Mouse (Mus musculus) heart, embryonic 10.5 days (tissue): ENCODE measurements at regions not wholly inside any gene's neighbourhood (a gene's known extent, or its start where the extent isn't known, plus 50 kb on each side); places are given as distances from the start of the nearest gene placed in this dataset.
"Not testable (repeated sequence)": the region's sequence is repeated elsewhere in the genome, so short reads cannot be mapped to it uniquely, and the experiment has no call there.

Experiments used
- DNase-seq: peaks from one replicate; pipeline ENCODE4 v3.0.0-alpha.2; 2017; ENCODE audit warnings: low spot score
- H3K27ac ChIP-seq: fragments of 300-500 bp; sonication (generic); 2 replicates; pipeline ENCODE4 v1.5.1; 2016; ENCODE audit warnings: mild to moderate bottlenecking
- H3K27me3 ChIP-seq: fragments of 300-500 bp; sonication (generic); 2 replicates; pipeline ENCODE4 v1.6.1; 2016; ENCODE audit warnings: mild to moderate bottlenecking; ENCODE audit not compliant: poor library complexity, insufficient read depth, severe bottlenecking
- H3K36me3 ChIP-seq: fragments of 300-500 bp; sonication (generic); 2 replicates; pipeline ENCODE4 v1.6.1; 2016; ENCODE audit warnings: mild to moderate bottlenecking, moderate library complexity
- H3K4me1 ChIP-seq: fragments of 300-500 bp; sonication (generic); 2 replicates; pipeline ENCODE4 v1.6.1; 2016; ENCODE audit warnings: mild to moderate bottlenecking
- H3K4me3 ChIP-seq: fragments of 300-500 bp; sonication (generic); 2 replicates; pipeline ENCODE4 v1.5.1; 2016; ENCODE audit warnings: mild to moderate bottlenecking, moderate library complexity
- H3K9me3 ChIP-seq: fragments of 300-500 bp; sonication (generic); 2 replicates; pipeline ENCODE4 v1.6.1; 2016; ENCODE audit warnings: mild to moderate bottlenecking, moderate library complexity
- WGBS: fragments of 180-500 bp; shearing (Covaris S2); methylation state at CpG from one replicate; pipeline ENCODE4 v1.1.7; 2016; 5-methylcytosine and 5-hydroxymethylcytosine counted together

- peak overlapping the region; percentile 40; the same call in 1 of the 2 replicates for H3K4me3 ChIP-seq
- H3K36me3 ChIP-seq, result no peaks in the 10 kb centered on the region
- no peak overlapping the region for H3K27ac ChIP-seq
- H3K9me3 ChIP-seq, result no peaks in the 10 kb centered on the region
- peaks cover 3% of the 10 kb centered on the region; the same call in 1 of the 2 replicates for H3K4me1 ChIP-seq
- no peak for DNase-seq
- 63% methylated on average over 11 of the region's 11 CpGs for WGBS
- no peaks in the 10 kb centered on the region for H3K27me3 ChIP-seq
These were observed 94.7 kb downstream of the Cxxc4 start for GRCm38 (mm10) chr3:134330943-134331342.

- H3K36me3 ChIP-seq, result no peaks in the 10 kb centered on the region
- peak overlapping the region; percentile 40; the same call in 1 of the 2 replicates for H3K4me3 ChIP-seq
- H3K27ac ChIP-seq, result no peak overlapping the region
- 45% methylated on average over 16 of the region's 16 CpGs for WGBS
- no peak for DNase-seq
- H3K4me1 ChIP-seq, result peaks cover 3% of the 10 kb centered on the region; the same call in 1 of the 2 replicates
- H3K9me3 ChIP-seq, result no peaks in the 10 kb centered on the region
- H3K27me3 ChIP-seq, result no peaks in the 10 kb centered on the region
These were observed 95.3 kb downstream of the Cxxc4 start for GRCm38 (mm10) chr3:134331499-134332153.

- 88% methylated on average over 3 of the region's 3 CpGs for WGBS
- H3K36me3 ChIP-seq, H3K4me1 ChIP-seq, H3K9me3 ChIP-seq, H3K27me3 ChIP-seq, H3K4me3 ChIP-seq, H3K27ac ChIP-seq, DNase-seq: not testable (repeated sequence)
These were observed 102.9 kb downstream of the Cxxc4 start for GRCm38 (mm10) chr3:134339093-134339695.

- WGBS, result 61% methylated on average over 4 of the region's 4 CpGs
- Histone ChIP-seq H3K27ac (no peak overlapping the region), H3K9me3 (no peaks in the 10 kb centered on the region), H3K36me3 (no peaks in the 10 kb centered on the region), H3K27me3 (no peaks in the 10 kb centered on the region), H3K4me1 (no peaks in the 10 kb centered on the region), H3K4me3 (no peak overlapping the region)
- no peak for DNase-seq
These were observed 129.7 kb downstream of the Cxxc4 start for GRCm38 (mm10) chr3:134365948-134366347.

DNA sequence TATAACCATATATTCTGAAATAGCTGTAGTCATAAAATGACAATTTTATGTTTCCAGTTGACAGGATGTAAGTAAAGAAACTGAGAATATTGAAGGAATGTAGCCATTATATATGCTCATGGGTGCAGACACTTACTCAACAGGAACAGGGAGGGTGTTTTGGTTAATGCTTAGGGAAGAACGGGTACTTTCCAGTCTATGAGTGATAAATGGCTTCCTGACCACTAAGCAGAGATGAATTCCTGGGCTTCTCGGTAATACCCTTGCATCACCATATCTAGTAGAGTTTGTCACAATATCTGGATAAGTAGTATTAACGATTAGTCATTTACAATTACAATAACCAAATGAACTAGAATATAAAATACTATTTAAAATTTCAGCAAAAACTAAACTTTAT lies 130.5 kb downstream of the Cxxc4 start:
- Histone ChIP-seq H3K4me3 (no peak overlapping the region), H3K27ac (no peak overlapping the region), H3K27me3 (no peaks in the 10 kb centered on the region), H3K36me3 (no peaks in the 10 kb centered on the region), H3K4me1 (no peaks in the 10 kb centered on the region), H3K9me3 (no peaks in the 10 kb centered on the region)
- 67% methylated on average over 3 of the region's 3 CpGs for WGBS
- no peak for DNase-seq

DNA sequence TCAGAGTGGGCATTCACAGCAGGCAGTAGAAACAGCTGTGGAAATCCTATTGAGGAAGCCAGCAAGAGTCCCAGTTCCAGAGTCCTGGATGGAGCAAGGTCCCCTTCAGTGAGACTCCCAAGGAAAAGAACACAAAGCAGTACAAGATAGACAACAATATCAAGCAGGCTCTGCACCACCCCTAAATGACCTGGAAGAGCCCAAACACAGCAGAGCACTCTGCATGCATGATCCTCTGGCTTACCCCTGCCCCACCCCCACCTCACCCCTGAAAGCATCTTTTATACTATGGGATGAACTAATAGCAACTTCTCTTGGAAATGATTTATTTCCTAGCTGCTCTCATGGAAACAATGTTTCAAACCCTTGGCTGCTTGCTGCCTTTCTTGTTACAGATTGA lies 132.3 kb downstream of the Cxxc4 start:
- DNase-seq, result no peak
- no peaks in the 10 kb centered on the region for H3K36me3 ChIP-seq
- no peak overlapping the region for H3K4me3 ChIP-seq
- no peak overlapping the region for H3K27ac ChIP-seq
- no peaks in the 10 kb centered on the region for H3K4me1 ChIP-seq
- no peaks in the 10 kb centered on the region for H3K9me3 ChIP-seq
- no peaks in the 10 kb centered on the region for H3K27me3 ChIP-seq

GRCm38 (mm10) chr3:134369126-134369525 lies 132.8 kb downstream of the Cxxc4 start:
- no peak overlapping the region for H3K4me3 ChIP-seq
- no peaks in the 10 kb centered on the region for H3K27me3 ChIP-seq
- 52% methylated on average over 4 of the region's 4 CpGs for WGBS
- no peaks in the 10 kb centered on the region for H3K36me3 ChIP-seq
- no peaks in the 10 kb centered on the region for H3K9me3 ChIP-seq
- no peak overlapping the region for H3K27ac ChIP-seq
- no peak for DNase-seq
- H3K4me1 ChIP-seq, result no peaks in the 10 kb centered on the region

- no peak overlapping the region for H3K27ac ChIP-seq
- H3K36me3 ChIP-seq, result no peaks in the 10 kb centered on the region
- H3K4me1 ChIP-seq, result no peaks in the 10 kb centered on the region
- no peak for DNase-seq
- 71% methylated on average over 2 of the region's 2 CpGs for WGBS
- no peaks in the 10 kb centered on the region for H3K9me3 ChIP-seq
- H3K4me3 ChIP-seq, result no peak overlapping the region
- H3K27me3 ChIP-seq, result no peaks in the 10 kb centered on the region
These were observed 143.3 kb downstream of the Cxxc4 start for GRCm38 (mm10) chr3:134379549-134379948.

GRCm38 (mm10) chr3:134390472-134391336 lies 154.4 kb downstream of the Cxxc4 start:
- H3K4me1 ChIP-seq, result no peaks in the 10 kb centered on the region
- no peaks in the 10 kb centered on the region for H3K36me3 ChIP-seq
- H3K9me3 ChIP-seq, result no peaks in the 10 kb centered on the region
- H3K4me3 ChIP-seq, result no peak overlapping the region
- DNase-seq, result no peak
- WGBS, result 75% methylated on average over 4 of the region's 4 CpGs
- H3K27ac ChIP-seq, result no peak overlapping the region
- no peaks in the 10 kb centered on the region for H3K27me3 ChIP-seq

DNA sequence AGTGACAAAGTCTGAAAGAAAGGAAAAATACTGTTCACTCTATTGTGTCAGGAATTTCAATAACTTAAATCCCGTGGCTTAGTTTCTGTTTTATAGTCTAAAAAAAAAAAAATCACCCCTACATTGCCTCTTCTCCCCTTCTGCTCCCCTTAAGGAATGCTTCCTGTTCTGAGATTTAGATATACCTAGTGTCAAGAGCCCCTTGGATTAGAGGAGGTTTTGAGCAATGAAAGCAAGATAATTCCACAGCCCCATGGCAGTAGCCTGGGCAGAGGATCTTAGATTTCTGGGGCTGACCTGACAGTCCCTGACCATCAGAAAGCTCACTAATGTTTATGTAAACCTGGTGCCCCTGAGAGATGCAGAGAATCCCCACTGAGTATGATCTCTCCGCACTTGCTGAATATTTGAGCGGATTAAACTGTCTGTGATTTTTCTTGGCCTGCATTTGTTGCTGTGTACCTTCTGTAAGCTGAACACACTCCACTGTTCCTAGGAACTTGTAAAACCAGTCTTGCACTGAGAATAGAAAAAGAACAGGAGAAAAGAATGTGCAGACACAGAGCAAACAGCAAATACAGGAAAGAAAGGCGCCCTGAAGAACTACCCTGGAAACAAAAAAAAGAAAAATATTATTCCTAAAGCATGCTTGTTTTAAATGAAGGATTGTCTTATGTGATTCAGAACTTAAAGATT lies 164.3 kb downstream of the Cxxc4 start:
- Histone ChIP-seq H3K36me3 (no peaks in the 10 kb centered on the region), H3K27me3 (no peaks in the 10 kb centered on the region), H3K4me3 (no peak overlapping the region), H3K9me3 (no peaks in the 10 kb centered on the region), H3K4me1 (no peaks in the 10 kb centered on the region), H3K27ac (no peak overlapping the region)
- DNase-seq, result no peak
- 56% methylated on average over 4 of the region's 4 CpGs for WGBS

DNA sequence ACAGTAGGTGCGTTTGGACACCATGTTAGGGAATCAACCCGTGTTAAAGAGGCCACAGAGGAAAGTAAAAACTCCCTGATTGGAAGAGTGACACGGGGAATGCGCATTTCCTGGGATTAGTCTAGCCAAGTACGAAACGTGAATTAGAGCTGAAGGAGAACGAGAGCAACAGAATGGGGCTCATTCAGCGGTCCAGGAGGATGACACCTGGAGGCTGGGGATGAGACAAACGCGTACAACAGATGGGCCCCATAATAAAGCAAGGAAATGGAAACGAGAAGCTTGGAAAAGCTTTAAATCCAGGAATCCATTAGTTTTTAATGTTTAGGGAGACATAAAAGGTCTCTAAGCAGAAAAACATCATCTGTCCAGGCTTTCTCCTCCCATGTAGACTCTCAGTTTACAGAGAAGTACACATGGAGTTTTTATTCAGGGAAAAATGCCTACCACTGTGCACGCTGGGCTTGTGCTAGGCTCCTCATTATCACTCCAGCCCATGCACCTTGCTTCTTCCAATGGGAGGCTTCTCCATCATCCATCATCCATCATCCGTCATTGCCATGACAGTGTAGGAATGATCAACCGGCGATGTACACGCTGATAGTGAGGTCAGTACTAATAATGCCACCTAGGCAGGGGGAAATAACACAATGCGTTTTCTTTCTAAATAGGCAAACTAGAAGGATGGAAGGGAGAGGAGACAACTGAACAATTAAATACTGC lies 179.5 kb downstream of the Cxxc4 start:
- no peaks in the 10 kb centered on the region for H3K9me3 ChIP-seq
- H3K4me1 ChIP-seq, result no peaks in the 10 kb centered on the region
- DNase-seq, result no peak
- H3K36me3 ChIP-seq, result no peaks in the 10 kb centered on the region
- no peaks in the 10 kb centered on the region for H3K27me3 ChIP-seq
- 67% methylated on average over 17 of the region's 17 CpGs for WGBS
- H3K27ac ChIP-seq, result no peak overlapping the region
- no peak overlapping the region for H3K4me3 ChIP-seq

- Histone ChIP-seq H3K4me3 (no peak overlapping the region), H3K9me3 (no peaks in the 10 kb centered on the region), H3K4me1 (no peaks in the 10 kb centered on the region), H3K36me3 (no peaks in the 10 kb centered on the region), H3K27ac (no peak overlapping the region), H3K27me3 (no peaks in the 10 kb centered on the region)
- 87% methylated on average over 3 of the region's 3 CpGs for WGBS
- DNase-seq, result no peak
These were observed 191.3 kb downstream of the Cxxc4 start for GRCm38 (mm10) chr3:134427633-134428032.
